Mouse (Mus musculus): ENCODE measurements around the gene Dnaaf5.

DNA sequence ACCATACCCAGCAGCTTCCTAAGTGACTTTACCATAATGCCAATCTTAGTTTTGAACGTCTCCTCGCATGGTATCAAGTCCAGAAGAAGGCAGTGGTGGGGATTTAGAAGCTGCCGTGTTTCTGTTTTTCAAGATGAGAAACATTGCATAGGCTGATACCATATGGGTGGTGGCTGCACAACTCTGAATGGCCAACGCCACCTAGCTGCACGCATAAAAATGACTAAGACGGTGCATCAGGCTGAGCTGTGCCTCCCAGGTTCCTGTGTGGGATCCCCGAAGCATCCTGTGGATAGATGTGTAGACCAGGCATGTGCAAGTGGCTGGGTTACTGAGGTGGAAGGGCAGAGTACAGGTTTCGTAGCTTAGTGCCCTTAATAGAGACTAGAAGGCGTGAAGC is 42.2 kb upstream of the Dnaaf5 start:
- TF ChIP-seq EP300 (IDR thresholded peaks at IDR 0.05; ENCODE audit: insufficient read depth, low read depth, low read length) = no peak
- no peak for TF ChIP-seq POLR2A (IDR thresholded peaks at IDR 0.05; ENCODE audit: insufficient read depth, low read length)
- TF ChIP-seq CTCF (IDR thresholded peaks at IDR 0.05; ENCODE audit: low read depth, low read length) = peak; percentile 54

All from ES-Bruce4 (cell line).